Mouse (Mus musculus) heart, embryonic 15.5 days (tissue): ENCODE measurements around the gene Zfp978. TPM values are rescaled to one million over a fixed set of nuclear protein-coding genes. Genes with fewer than 3 reads are reported as not detected.
"Not testable (repeated sequence)": the region's sequence is repeated elsewhere in the genome, so short reads cannot be mapped to it uniquely, and the experiment has no call there.

Source experiments
- ATAC-seq: fragments of 200-750 bp; cut with Nextera tagmentation; replicated peaks from 2 replicates; pipeline ENCODE4 v1.8.0; 2017; ENCODE audit warnings: low read depth, moderate TSS enrichment; ENCODE audit not compliant: insufficient number of reproducible peaks, insufficient read depth, low FRiP score
- H3K27ac ChIP-seq: fragments of 300-500 bp; sonication (generic); 2 replicates; pipeline ENCODE4 v1.5.1; 2015; ENCODE audit warnings: mild to moderate bottlenecking, inconsistent platforms
- H3K27me3 ChIP-seq: fragments of 300-500 bp; sonication (generic); 2 replicates; pipeline ENCODE4 v1.6.1; 2015; ENCODE audit warnings: inconsistent platforms
- H3K36me3 ChIP-seq: fragments of 300-500 bp; sonication (generic); 2 replicates; pipeline ENCODE4 v1.6.1; 2015; ENCODE audit warnings: mild to moderate bottlenecking, inconsistent platforms
- H3K4me1 ChIP-seq: fragments of 300-500 bp; sonication (generic); replicated peaks from 2 replicates; pipeline ENCODE4 v1.6.1; 2015; ENCODE audit warnings: inconsistent platforms
- H3K4me2 ChIP-seq: fragments of 300-500 bp; sonication (generic); 2 replicates; pipeline ENCODE4 v1.6.1; 2015; ENCODE audit warnings: inconsistent platforms, mild to moderate bottlenecking, moderate library complexity
- H3K4me3 ChIP-seq: fragments of 300-500 bp; sonication (generic); 2 replicates; pipeline ENCODE4 v1.5.1; 2015; ENCODE audit warnings: mild to moderate bottlenecking, inconsistent platforms
- H3K9ac ChIP-seq: fragments of 300-500 bp; sonication (generic); 2 replicates; pipeline ENCODE4 v1.6.1; 2015; ENCODE audit warnings: mild to moderate bottlenecking, inconsistent platforms
- H3K9me3 ChIP-seq: fragments of 300-500 bp; sonication (generic); replicated peaks from 2 replicates; pipeline ENCODE4 v1.6.1; 2016; ENCODE audit warnings: inconsistent platforms
- WGBS: fragments of 180-500 bp; shearing (Covaris S2); methylation state at CpG from one replicate; pipeline ENCODE4 v1.1.7; 2015; ENCODE audit warnings: mixed read lengths; 5-methylcytosine and 5-hydroxymethylcytosine counted together
- polyA plus RNA-seq: library from polyadenylated mRNA; unstranded; fragments of >200 nt; fragmentation: Nextera tagmentation; extraction: Ambion mirVana; gene quantifications from 2 replicates; pipeline ENCODE4 v1.2.1, GENCODE M21; 2015

The Zfp978 gene
- polyA plus RNA-seq, 1 experiment from 2014 or later = not detected

GRCm38 (mm10) chr4:147418333-147418732, 57.2 kb downstream of the Zfp978 start:
- ATAC-seq, H3K36me3 ChIP-seq, H3K4me1 ChIP-seq, H3K9ac ChIP-seq, H3K4me3 ChIP-seq, H3K27ac ChIP-seq, H3K4me2 ChIP-seq, H3K27me3 ChIP-seq: not testable (repeated sequence)
- H3K9me3 ChIP-seq = peaks cover 38% of the 10 kb centered on the region
- 48% methylated on average over 7 of the region's 7 CpGs for WGBS

GRCm38 (mm10) chr4:147419190-147419589, 58.1 kb downstream of the Zfp978 start:
- not testable (repeated sequence) for H3K36me3 ChIP-seq, H3K4me3 ChIP-seq, H3K4me2 ChIP-seq, H3K9ac ChIP-seq, H3K4me1 ChIP-seq, H3K27ac ChIP-seq, H3K27me3 ChIP-seq, ATAC-seq
- peaks cover 44% of the 10 kb centered on the region for H3K9me3 ChIP-seq
- 74% methylated on average over 8 of the region's 8 CpGs for WGBS

DNA sequence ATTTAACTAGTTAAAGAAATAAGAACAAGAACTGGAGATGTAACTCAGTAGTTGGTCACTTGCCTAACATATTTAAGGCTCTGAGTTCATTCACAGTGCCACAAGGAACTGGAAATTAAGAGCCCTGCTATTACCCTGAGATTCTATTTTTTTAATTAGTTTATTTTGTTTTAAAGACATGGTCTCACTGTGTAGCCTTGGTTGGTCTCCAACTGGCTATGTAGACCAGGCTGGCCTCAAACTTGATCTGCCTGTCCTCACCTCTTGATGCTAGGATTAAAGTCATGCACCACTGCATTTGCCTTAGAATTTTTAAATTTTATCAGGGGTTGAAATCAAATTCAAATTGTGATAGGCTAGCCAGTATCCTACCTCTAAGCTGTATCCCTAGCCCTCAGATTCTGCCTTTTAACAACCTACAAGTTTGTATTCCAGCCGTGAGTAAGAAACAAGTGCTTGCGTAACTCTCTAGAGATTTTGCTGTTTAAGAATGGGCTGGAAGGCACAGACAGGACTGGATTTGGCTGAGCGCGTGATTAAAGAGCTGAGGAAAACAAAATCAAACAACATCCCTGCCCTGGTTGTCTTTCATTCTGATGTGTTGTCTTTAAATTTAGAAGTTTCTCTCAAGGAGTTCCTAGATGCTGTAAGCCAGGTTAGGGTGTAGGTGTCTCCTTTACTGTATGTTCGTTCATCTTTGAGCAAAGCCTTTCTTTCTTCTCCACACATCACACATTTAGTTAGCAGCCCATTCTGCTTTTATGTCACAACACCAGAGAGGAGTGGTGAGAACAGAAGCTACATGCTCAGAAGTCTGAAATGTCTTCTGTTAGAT, 58.9 kb downstream of the Zfp978 start:
- not testable (repeated sequence) for ATAC-seq, H3K36me3 ChIP-seq, H3K4me3 ChIP-seq, H3K9ac ChIP-seq, H3K27ac ChIP-seq, H3K27me3 ChIP-seq, H3K4me2 ChIP-seq, H3K4me1 ChIP-seq
- 74% methylated on average over 5 of the region's 5 CpGs for WGBS
- peaks cover 44% of the 10 kb centered on the region for H3K9me3 ChIP-seq

- Histone ChIP-seq H3K9me3 (peaks cover 44% of the 10 kb centered on the region), H3K27me3 (no peaks in the 10 kb centered on the region), H3K9ac (no peak overlapping the region), H3K4me3 (no peak overlapping the region), H3K36me3 (no peaks in the 10 kb centered on the region), H3K27ac (no peak overlapping the region), H3K4me1 (no peaks in the 10 kb centered on the region), H3K4me2 (no peak overlapping the region)
- 61% methylated on average over 3 of the region's 3 CpGs for WGBS
- no peak for ATAC-seq
Observed at GRCm38 (mm10) chr4:147420794-147421193, 59.7 kb downstream of the Zfp978 start.

GRCm38 (mm10) chr4:147421316-147421715, 60.2 kb downstream of the Zfp978 start:
- H3K4me3 ChIP-seq, H3K27me3 ChIP-seq, H3K4me2 ChIP-seq, H3K36me3 ChIP-seq, ATAC-seq, H3K4me1 ChIP-seq, H3K27ac ChIP-seq, H3K9ac ChIP-seq: not testable (repeated sequence)
- WGBS = 28% methylated on average over 1 of the region's 1 CpGs
- H3K9me3 ChIP-seq = peaks cover 40% of the 10 kb centered on the region

GRCm38 (mm10) chr4:147423140-147423539, 62.0 kb downstream of the Zfp978 start:
- Histone ChIP-seq H3K9me3 (peaks cover 28% of the 10 kb centered on the region), H3K4me1 (no peaks in the 10 kb centered on the region), H3K36me3 (no peaks in the 10 kb centered on the region), H3K4me3 (no peak overlapping the region), H3K9ac (no peak overlapping the region), H3K27me3 (no peaks in the 10 kb centered on the region), H3K27ac (no peak overlapping the region), H3K4me2 (no peak overlapping the region)
- no peak; the same call in 1 of the 2 replicates for ATAC-seq
- WGBS = 40% methylated on average over 3 of the region's 3 CpGs

DNA sequence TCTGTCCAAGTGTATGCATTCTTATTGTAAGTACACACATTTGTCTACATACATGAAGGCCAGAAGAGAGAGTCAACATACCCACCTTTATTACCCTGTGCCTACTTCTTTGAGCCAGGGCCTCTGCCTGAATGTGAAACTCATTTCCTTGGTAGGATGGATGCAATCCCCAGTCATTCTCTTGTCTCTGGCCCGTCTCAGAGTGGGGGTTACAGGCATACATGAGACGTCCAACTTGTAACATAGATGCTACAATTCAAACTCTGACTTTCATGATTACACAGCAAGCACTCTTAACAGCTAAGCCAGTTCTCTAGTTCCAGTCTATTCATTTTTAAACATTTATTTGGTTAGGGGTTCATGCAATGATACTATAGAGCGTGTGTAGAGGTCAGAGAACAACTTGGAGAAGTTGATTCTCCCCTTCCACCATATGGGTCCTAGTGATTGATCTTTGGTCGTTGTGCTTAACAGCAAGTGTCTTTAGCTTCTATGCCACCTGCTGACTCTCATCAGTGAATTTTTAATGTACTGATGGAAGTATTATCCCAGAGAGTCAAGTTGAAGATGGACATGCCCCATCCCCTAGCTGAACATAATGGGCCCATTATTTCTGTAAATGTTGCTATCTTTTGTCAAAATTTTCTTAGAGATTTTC, 62.7 kb downstream of the Zfp978 start:
- Histone ChIP-seq H3K4me3 (no peak overlapping the region), H3K4me2 (no peak overlapping the region), H3K27ac (no peak overlapping the region), H3K9ac (no peak overlapping the region), H3K36me3 (no peaks in the 10 kb centered on the region), H3K4me1 (no peaks in the 10 kb centered on the region), H3K27me3 (no peaks in the 10 kb centered on the region), H3K9me3 (peaks cover 23% of the 10 kb centered on the region)
- 55% methylated on average over 4 of the region's 4 CpGs for WGBS
- no peak for ATAC-seq

GRCm38 (mm10) chr4:147424404-147424803, 63.3 kb downstream of the Zfp978 start:
- H3K27me3 ChIP-seq, H3K27ac ChIP-seq, H3K9ac ChIP-seq, ATAC-seq, H3K4me1 ChIP-seq, H3K4me2 ChIP-seq, H3K36me3 ChIP-seq, H3K4me3 ChIP-seq: not testable (repeated sequence)
- H3K9me3 ChIP-seq = peaks cover 23% of the 10 kb centered on the region
- WGBS = 38% methylated on average over 3 of the region's 3 CpGs

DNA sequence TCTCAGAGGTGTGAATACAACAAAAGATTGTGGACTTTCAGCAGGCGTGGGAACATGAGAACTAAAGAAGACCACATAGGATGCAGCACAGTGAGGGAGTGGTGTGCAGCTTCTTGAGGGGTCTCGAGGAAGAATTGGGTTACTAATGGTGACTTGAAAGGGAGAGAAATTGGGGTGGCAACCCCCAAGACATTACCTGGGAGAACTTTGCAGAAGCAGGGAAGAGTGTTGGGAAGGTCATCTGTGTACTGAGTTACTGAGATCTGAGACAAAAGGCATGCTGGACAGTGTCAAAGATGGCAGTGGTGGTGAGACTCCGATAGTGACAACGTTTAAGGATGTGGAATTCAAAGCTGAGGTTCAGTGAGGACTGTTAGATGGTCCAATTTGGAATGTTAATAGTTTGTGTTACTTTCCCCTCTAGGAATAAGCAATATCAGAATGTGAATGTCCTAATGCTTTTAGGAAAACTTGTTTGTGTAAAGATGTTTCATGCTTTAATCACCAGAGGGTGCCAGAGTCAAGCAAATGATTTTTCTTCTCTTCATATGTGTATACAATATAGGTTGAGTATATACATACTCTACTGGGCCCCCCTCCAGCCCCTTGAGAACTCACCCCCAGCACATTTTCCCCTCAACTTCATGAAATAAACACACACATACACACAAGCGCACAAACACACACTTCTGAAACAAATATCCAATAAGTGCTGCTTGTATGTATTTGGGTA, 64.7 kb downstream of the Zfp978 start:
- H3K9me3 ChIP-seq = peaks cover 30% of the 10 kb centered on the region
- H3K4me2 ChIP-seq = not testable (repeated sequence)

GRCm38 (mm10) chr4:147430651-147431050, 69.5 kb downstream of the Zfp978 start:
- no peak for ATAC-seq

More for the DNA sequence above, 64.7 kb downstream of the Zfp978 start:
- H3K4me3 ChIP-seq, H3K9ac ChIP-seq, H3K36me3 ChIP-seq, H3K27ac ChIP-seq, H3K27me3 ChIP-seq, H3K4me1 ChIP-seq: not testable (repeated sequence)
- ATAC-seq = peak; percentile 12
- WGBS = 44% methylated on average over 5 of the region's 5 CpGs

DNA sequence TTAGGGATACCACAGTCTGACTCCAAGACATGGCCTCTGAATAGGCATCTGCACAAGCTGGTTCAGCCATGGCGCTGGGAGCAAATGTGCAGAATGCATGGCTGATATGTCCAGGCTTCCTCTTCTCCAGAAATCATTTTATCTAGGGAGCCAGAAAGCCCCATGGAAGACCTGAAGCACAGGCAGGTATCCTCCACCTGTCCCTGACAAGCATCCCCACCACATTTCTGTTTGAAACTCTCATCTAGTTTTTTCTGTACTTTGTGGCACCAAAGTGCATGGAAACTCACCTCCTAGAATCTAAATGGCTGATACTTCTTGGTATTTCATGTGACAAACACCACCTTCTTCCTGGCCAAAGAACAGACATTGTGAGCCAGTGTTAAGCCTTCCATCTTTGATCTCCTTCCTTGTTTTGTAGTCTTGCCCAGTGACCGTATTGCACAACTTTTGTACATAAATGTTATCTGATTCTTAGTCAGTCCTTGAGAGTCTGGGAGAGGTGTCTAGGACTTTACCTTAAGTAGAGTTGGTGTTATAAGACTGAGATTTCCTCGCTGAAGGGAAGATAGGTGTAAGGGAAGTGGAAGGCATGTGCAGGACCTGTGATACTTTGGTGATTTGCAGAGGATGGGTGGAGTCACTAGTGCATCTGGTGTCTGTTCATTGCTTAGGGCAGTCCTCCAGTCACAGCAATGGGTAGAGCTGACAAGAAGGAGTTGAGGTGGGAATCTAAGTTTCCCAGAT, 70.8 kb downstream of the Zfp978 start:
- 65% methylated on average over 3 of the region's 3 CpGs for WGBS
- peak; percentile 28 for ATAC-seq
- H3K27me3 ChIP-seq, H3K9ac ChIP-seq, H3K4me2 ChIP-seq, H3K36me3 ChIP-seq, H3K4me3 ChIP-seq, H3K4me1 ChIP-seq, H3K27ac ChIP-seq: not testable (repeated sequence)
- H3K9me3 ChIP-seq = peaks cover 26% of the 10 kb centered on the region

More at GRCm38 (mm10) chr4:147430651-147431050, 69.5 kb downstream of the Zfp978 start:
- Histone ChIP-seq H3K4me3 (no peak overlapping the region), H3K27me3 (no peaks in the 10 kb centered on the region), H3K36me3 (no peaks in the 10 kb centered on the region), H3K4me2 (no peak overlapping the region), H3K9ac (no peak overlapping the region), H3K27ac (no peak overlapping the region), H3K9me3 (peaks cover 23% of the 10 kb centered on the region), H3K4me1 (no peaks in the 10 kb centered on the region)
